Mouse (Mus musculus): ENCODE measurements around the gene Ncor2. TPM values are rescaled to one million over a fixed set of nuclear protein-coding genes. Genes with fewer than 3 reads are reported as not detected.

Gene Ncor2
- polyA plus RNA-seq (2015; fragmentation: Nextera tagmentation; extraction: Ambion mirVana) = 25.6 and 27.3 TPM in 2 replicates

- peaks cover 52% of the 10 kb centered on the region for H3K4me1 ChIP-seq
- peak within 1 kb of the TSS; percentile 92 for H3K9ac ChIP-seq
- peak within 1 kb of the TSS; percentile 90 for H3K4me3 ChIP-seq
- H3K4me2 ChIP-seq = peak within 1 kb of the TSS; percentile 86
- ATAC-seq = peak; percentile 83
- H3K27ac ChIP-seq = peak within 1 kb of the TSS; percentile 96
- H3K9me3 ChIP-seq (replicated peaks) = no peaks in the 10 kb centered on the region
- WGBS = under 1% methylated on average over 42 of the region's 87 CpGs
- H3K36me3 ChIP-seq (ENCODE audit: poor library complexity, severe bottlenecking) = no peaks in the 10 kb centered on the region
- 0 out of 2 replicates have a peak, but pooled peaks cover 5% of the 10 kb centered on the region for H3K27me3 ChIP-seq
Measured at GRCm38 (mm10) chr5:125179007-125179734, at the start of gene Ncor2. Gene Ncor2 (minus strand): TSS chr5:125179219.

GRCm38 (mm10) chr5:125227699-125228098 is 48.7 kb upstream of the Ncor2 start:
- no peaks in the 10 kb centered on the region; the same call in 1 of the 2 replicates for H3K9me3 ChIP-seq (replicated peaks)
- 92% methylated on average over 4 of the region's 4 CpGs for WGBS
- no peak for ATAC-seq

DNA sequence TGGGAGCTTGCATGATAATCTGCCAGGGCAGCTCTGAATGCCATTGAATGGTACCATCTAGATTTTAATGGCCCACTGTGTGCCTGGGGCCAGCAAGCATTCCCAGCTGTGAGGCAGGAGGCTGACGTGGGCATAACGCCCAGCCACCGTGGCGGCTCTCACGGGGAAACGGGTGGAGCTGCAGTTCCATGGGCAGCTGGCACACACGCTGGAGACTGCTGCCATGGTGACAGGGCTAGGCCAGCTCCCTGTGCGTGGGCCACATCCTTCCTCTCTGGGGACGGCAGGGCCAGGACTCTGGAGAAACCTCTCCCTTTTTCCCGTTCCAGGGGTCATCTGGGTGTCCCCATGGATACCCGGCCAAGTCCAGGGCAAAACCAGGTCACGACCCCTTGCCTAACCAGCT is 47.2 kb upstream of the Ncor2 start:
- no peak overlapping the region for H3K9ac ChIP-seq

More at GRCm38 (mm10) chr5:125227699-125228098, 48.7 kb upstream of the Ncor2 start:
- Histone ChIP-seq H3K27me3 (no peaks in the 10 kb centered on the region), H3K4me2 (no peak overlapping the region), H3K4me3 (no peak overlapping the region), H3K27ac (no peak overlapping the region), H3K9ac (no peak overlapping the region), H3K36me3 (ENCODE audit: poor library complexity, severe bottlenecking) (no peaks in the 10 kb centered on the region), H3K4me1 (peaks cover 22% of the 10 kb centered on the region)

GRCm38 (mm10) chr5:125224925-125225324 is 45.9 kb upstream of the Ncor2 start:
- no peak overlapping the region for H3K4me3 ChIP-seq
- ATAC-seq = no peak
- no peak overlapping the region for H3K9ac ChIP-seq
- no peaks in the 10 kb centered on the region for H3K36me3 ChIP-seq (ENCODE audit: poor library complexity, severe bottlenecking)
- H3K27me3 ChIP-seq = no peaks in the 10 kb centered on the region
- peaks cover 36% of the 10 kb centered on the region for H3K4me1 ChIP-seq
- 57% methylated on average over 3 of the region's 3 CpGs for WGBS
- no peaks in the 10 kb centered on the region; the same call in 1 of the 2 replicates for H3K9me3 ChIP-seq (replicated peaks)
- 0 out of 2 replicates have a peak overlapping the region, but pooled peaks have one; percentile 5 for H3K27ac ChIP-seq
- no peak overlapping the region for H3K4me2 ChIP-seq

More for the DNA sequence above, 47.2 kb upstream of the Ncor2 start:
- peaks cover 36% of the 10 kb centered on the region for H3K4me1 ChIP-seq
- H3K4me3 ChIP-seq = no peak overlapping the region
- no peaks in the 10 kb centered on the region; the same call in 1 of the 2 replicates for H3K9me3 ChIP-seq (replicated peaks)
- H3K36me3 ChIP-seq (ENCODE audit: poor library complexity, severe bottlenecking) = no peaks in the 10 kb centered on the region
- H3K4me2 ChIP-seq = no peak overlapping the region
- 60% methylated on average over 12 of the region's 12 CpGs for WGBS
- H3K27me3 ChIP-seq = no peaks in the 10 kb centered on the region
- ATAC-seq = peak; percentile 84
- H3K27ac ChIP-seq = peak overlapping the region; percentile 64

- H3K9ac ChIP-seq = no peak overlapping the region
- no peak overlapping the region for H3K27ac ChIP-seq
- H3K27me3 ChIP-seq = no peaks in the 10 kb centered on the region
- no peak overlapping the region for H3K4me2 ChIP-seq
- H3K9me3 ChIP-seq (replicated peaks) = no peaks in the 10 kb centered on the region; the same call in 1 of the 2 replicates
- H3K4me1 ChIP-seq = peaks cover 36% of the 10 kb centered on the region
- H3K36me3 ChIP-seq (ENCODE audit: poor library complexity, severe bottlenecking) = no peaks in the 10 kb centered on the region
- WGBS = 62% methylated on average over 5 of the region's 5 CpGs
- no peak overlapping the region for H3K4me3 ChIP-seq
- ATAC-seq = no peak
Measured at GRCm38 (mm10) chr5:125223961-125224360, 44.9 kb upstream of the Ncor2 start.

GRCm38 (mm10) chr5:125222706-125223105 is 43.7 kb upstream of the Ncor2 start:
- Histone ChIP-seq H3K27me3 (no peaks in the 10 kb centered on the region), H3K4me3 (no peak overlapping the region), H3K9me3 (replicated peaks) (no peaks in the 10 kb centered on the region; the same call in 1 of the 2 replicates), H3K9ac (no peak overlapping the region), H3K27ac (no peak overlapping the region), H3K4me2 (no peak overlapping the region), H3K4me1 (peaks cover 43% of the 10 kb centered on the region), H3K36me3 (ENCODE audit: poor library complexity, severe bottlenecking) (no peaks in the 10 kb centered on the region)
- 79% methylated on average over 6 of the region's 6 CpGs for WGBS
- no peak for ATAC-seq

GRCm38 (mm10) chr5:125221868-125222267 is 42.8 kb upstream of the Ncor2 start:
- Histone ChIP-seq H3K27ac (peak overlapping the region; percentile 5), H3K4me3 (no peak overlapping the region), H3K4me2 (0 out of 2 replicates have a peak overlapping the region, but pooled peaks have one; percentile 14), H3K4me1 (peaks cover 48% of the 10 kb centered on the region), H3K9ac (no peak overlapping the region), H3K27me3 (no peaks in the 10 kb centered on the region), H3K9me3 (replicated peaks) (no peaks in the 10 kb centered on the region), H3K36me3 (ENCODE audit: poor library complexity, severe bottlenecking) (no peaks in the 10 kb centered on the region)
- 52% methylated on average over 3 of the region's 3 CpGs for WGBS
- peak; percentile 57 for ATAC-seq

- Histone ChIP-seq H3K4me2 (no peak overlapping the region), H3K27ac (peak overlapping the region; percentile 68), H3K4me1 (peaks cover 44% of the 10 kb centered on the region), H3K9ac (0 out of 2 replicates have a peak overlapping the region, but pooled peaks have one; percentile 31), H3K9me3 (replicated peaks) (no peaks in the 10 kb centered on the region), H3K36me3 (ENCODE audit: poor library complexity, severe bottlenecking) (no peaks in the 10 kb centered on the region), H3K27me3 (no peaks in the 10 kb centered on the region), H3K4me3 (no peak overlapping the region)
- 48% methylated on average over 9 of the region's 9 CpGs for WGBS
- no peak for ATAC-seq
Measured at GRCm38 (mm10) chr5:125217426-125218170, 38.6 kb upstream of the Ncor2 start.

GRCm38 (mm10) chr5:125215930-125216459 is 37.0 kb upstream of the Ncor2 start:
- Histone ChIP-seq H3K27ac (peak overlapping the region; percentile 89), H3K36me3 (ENCODE audit: poor library complexity, severe bottlenecking) (no peaks in the 10 kb centered on the region), H3K27me3 (no peaks in the 10 kb centered on the region), H3K9ac (peak overlapping the region; percentile 12), H3K4me2 (peak overlapping the region; percentile 51), H3K9me3 (replicated peaks) (no peaks in the 10 kb centered on the region), H3K4me1 (peaks cover 32% of the 10 kb centered on the region), H3K4me3 (0 out of 2 replicates have a peak overlapping the region, but pooled peaks have one; percentile 11)
- 4% methylated on average over 24 of the region's 24 CpGs for WGBS
- ATAC-seq = peak; percentile 96

DNA sequence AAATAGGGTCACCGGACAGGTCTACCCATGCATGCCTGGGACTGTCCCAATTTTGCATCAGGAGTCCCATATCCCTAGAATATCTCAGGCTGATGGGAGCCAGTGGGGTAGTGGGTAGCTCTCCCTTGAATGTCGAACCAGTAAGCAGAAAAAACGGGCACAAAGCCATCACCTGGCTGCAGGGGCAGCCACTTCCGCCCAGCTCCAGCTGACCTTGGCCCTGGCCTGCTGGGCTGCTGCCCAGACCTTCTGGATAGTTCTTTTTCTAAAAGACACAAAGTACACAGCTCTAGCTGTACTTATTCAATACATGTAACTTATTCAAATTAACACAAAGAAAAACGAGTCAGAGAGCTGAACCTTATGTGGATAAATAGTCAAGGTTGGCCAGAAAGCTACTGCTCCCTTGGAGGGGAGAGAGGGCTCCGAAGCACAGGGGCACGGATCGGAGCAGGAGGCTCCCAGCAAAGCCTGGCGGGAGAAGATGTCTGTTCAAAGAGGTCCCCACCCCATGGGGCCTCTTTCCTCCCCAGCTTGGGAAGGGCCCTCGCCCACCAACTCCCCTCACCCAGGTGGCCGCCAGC is 36.4 kb upstream of the Ncor2 start:
- ATAC-seq = no peak; the same call in 1 of the 2 replicates
- Histone ChIP-seq H3K4me1 (peaks cover 32% of the 10 kb centered on the region), H3K27ac (peak overlapping the region; percentile 89), H3K4me2 (peak overlapping the region; percentile 51), H3K27me3 (no peaks in the 10 kb centered on the region), H3K4me3 (0 out of 2 replicates have a peak overlapping the region, but pooled peaks have one; percentile 11), H3K9me3 (replicated peaks) (no peaks in the 10 kb centered on the region), H3K36me3 (ENCODE audit: poor library complexity, severe bottlenecking) (no peaks in the 10 kb centered on the region), H3K9ac (peak overlapping the region; percentile 12)
- 15% methylated on average over 11 of the region's 11 CpGs for WGBS

DNA sequence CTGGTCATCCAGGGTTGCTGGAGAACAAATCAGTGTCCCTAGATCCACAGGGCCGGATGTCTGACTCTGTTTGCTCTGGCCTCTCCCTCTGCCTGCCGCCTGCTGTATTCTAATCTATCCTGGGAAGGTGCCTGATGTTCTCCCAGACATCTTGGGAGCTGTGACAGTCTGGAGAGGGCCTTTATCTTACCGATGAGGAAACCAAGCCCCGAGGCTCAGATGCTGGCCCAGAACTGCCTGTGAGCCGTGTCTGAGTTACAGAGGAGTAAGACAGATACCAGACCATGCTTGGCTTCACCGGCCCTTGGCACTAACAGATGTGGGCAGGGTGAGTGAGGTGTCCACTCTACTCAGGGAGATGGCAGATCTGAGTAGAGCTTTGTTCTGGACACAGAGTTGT is 35.0 kb upstream of the Ncor2 start:
- peaks cover 32% of the 10 kb centered on the region for H3K4me1 ChIP-seq
- H3K9me3 ChIP-seq (replicated peaks) = no peaks in the 10 kb centered on the region
- no peak for ATAC-seq
- no peak overlapping the region for H3K4me3 ChIP-seq
- no peak overlapping the region for H3K27ac ChIP-seq
- no peaks in the 10 kb centered on the region for H3K36me3 ChIP-seq (ENCODE audit: poor library complexity, severe bottlenecking)
- no peaks in the 10 kb centered on the region for H3K27me3 ChIP-seq
- H3K4me2 ChIP-seq = no peak overlapping the region
- 92% methylated on average over 6 of the region's 6 CpGs for WGBS
- no peak overlapping the region for H3K9ac ChIP-seq
